Mouse (Mus musculus) cortical plate, adult 2 months (tissue): ENCODE results near the gene 9030025P20Rik.

Experiments
- CTCF ChIP-seq: fragments of 200-500 bp; IDR thresholded peaks from 2 replicates; pipeline ENCODE4 v1.5.1; 2011; ENCODE audit warnings: mild to moderate bottlenecking, control low read depth, low read length; ENCODE audit not compliant: insufficient read depth; ENCODE audit errors: extremely low read depth
- POLR2A ChIP-seq: fragments of 200-500 bp; IDR thresholded peaks from 2 replicates; pipeline ENCODE4 v1.6.1; 2011; ENCODE audit warnings: mild to moderate bottlenecking, low read length, control low read depth; ENCODE audit not compliant: insufficient read depth; ENCODE audit errors: extremely low read depth

DNA sequence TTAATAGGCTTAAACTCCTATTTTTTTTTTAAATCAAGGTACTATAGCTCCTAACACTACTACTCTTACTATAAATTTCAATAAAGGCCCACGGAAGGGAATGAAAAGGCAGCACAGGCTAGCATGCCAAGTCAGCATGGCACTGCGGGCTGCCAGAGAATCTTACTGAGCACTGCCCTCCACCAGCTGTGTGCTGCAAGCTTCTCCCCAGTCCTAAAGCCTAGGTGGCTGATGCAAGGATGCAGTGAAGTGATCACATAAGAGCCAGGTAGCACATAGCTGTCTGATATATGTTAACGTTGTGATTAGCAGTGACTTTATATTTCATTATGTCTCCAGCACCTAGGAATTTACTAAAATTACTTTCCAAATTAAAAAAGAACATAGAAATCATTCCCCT is 18.3 kb upstream of the 9030025P20Rik start:
- no peak for TF ChIP-seq CTCF
- TF ChIP-seq POLR2A: no peak
